Mouse (Mus musculus) stomach, embryonic 15.5 days (tissue): ENCODE results near the gene Znrd1as. TPM values are rescaled to one million over a fixed set of nuclear protein-coding genes. Genes with fewer than 3 reads are reported as not detected.
A peak's percentile ranks its signal among the peaks of the same experiment; 100 is the strongest.
"Not testable (repeated sequence)": the region's sequence is repeated elsewhere in the genome, so short reads cannot be mapped to it uniquely, and the experiment has no call there.

Source experiments
- ATAC-seq: fragments of 200-750 bp; cut with Nextera tagmentation; 2 replicates; pipeline ENCODE4 v1.8.0; 2017; ENCODE audit warnings: low read depth, moderate number of reproducible peaks, moderate TSS enrichment; ENCODE audit not compliant: insufficient read depth, low FRiP score
- H3K27ac ChIP-seq: fragments of 300-500 bp; sonication (generic); 2 replicates; pipeline ENCODE4 v1.5.1; 2015; ENCODE audit warnings: mild to moderate bottlenecking, inconsistent platforms
- H3K27me3 ChIP-seq: fragments of 300-500 bp; sonication (generic); replicated peaks from 2 replicates; pipeline ENCODE4 v1.6.1; 2015; ENCODE audit warnings: inconsistent platforms
- H3K36me3 ChIP-seq: fragments of 300-500 bp; sonication (generic); 2 replicates; pipeline ENCODE4 v1.6.1; 2015; ENCODE audit warnings: inconsistent platforms
- H3K4me1 ChIP-seq: fragments of 300-500 bp; sonication (generic); 2 replicates; pipeline ENCODE4 v1.6.1; 2015; ENCODE audit warnings: inconsistent platforms
- H3K4me2 ChIP-seq: fragments of 300-500 bp; sonication (generic); 2 replicates; pipeline ENCODE4 v1.6.1; 2015; ENCODE audit warnings: mild to moderate bottlenecking, inconsistent platforms
- H3K4me3 ChIP-seq: fragments of 300-500 bp; sonication (generic); replicated peaks from 2 replicates; pipeline ENCODE4 v1.5.1; 2015; ENCODE audit warnings: inconsistent platforms
- H3K9ac ChIP-seq: fragments of 300-500 bp; sonication (generic); 2 replicates; pipeline ENCODE4 v1.6.1; 2015; ENCODE audit warnings: inconsistent platforms
- H3K9me3 ChIP-seq: fragments of 300-500 bp; sonication (generic); 2 replicates; pipeline ENCODE4 v1.6.1; 2016; ENCODE audit warnings: inconsistent platforms
- WGBS: fragments of 180-500 bp; shearing (Covaris S2); methylation state at CpG from one replicate; pipeline ENCODE4 v1.1.7; 2015; 5-methylcytosine and 5-hydroxymethylcytosine counted together
- polyA plus RNA-seq: library from polyadenylated mRNA; unstranded; fragments of >200 nt; fragmentation: Nextera tagmentation; extraction: Ambion mirVana; gene quantifications from 2 replicates; pipeline ENCODE4 v1.2.1, GENCODE M21; 2015

The Znrd1as gene
- polyA plus RNA-seq, 1 experiment from 2014 or later: 6.1 TPM

DNA sequence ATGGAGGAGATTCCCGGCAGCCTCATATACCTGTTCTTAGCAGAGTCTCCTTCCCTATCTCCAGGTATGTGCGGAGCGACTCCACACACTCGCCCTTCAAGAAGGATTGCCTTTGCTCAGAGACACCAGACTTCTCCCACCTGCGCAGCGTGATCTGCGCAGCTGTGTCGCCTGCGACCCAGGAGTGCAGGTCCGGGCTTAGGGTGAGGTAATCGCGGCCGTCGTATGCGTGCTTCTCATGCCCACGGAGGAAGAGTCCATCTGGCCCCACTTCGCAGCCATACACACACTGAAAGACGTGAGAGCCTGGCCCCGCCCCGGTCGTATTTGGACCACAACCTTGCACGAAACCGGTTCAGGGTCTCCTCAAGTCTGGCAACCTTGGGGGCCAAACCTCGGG, 30.1 kb downstream of the Znrd1as start:
- H3K9me3 ChIP-seq: no peaks in the 10 kb centered on the region
- no peak overlapping the region for H3K9ac ChIP-seq
- H3K4me3 ChIP-seq: peak overlapping the region; percentile 14; the same call in 1 of the 2 replicates
- 11% methylated on average over 24 of the region's 24 CpGs for WGBS
- H3K27me3 ChIP-seq: peaks cover 18% of the 10 kb centered on the region; the same call in 1 of the 2 replicates
- no peaks in the 10 kb centered on the region for H3K4me1 ChIP-seq
- no peak for ATAC-seq
- no peaks in the 10 kb centered on the region for H3K36me3 ChIP-seq
- peak overlapping the region; percentile 39 for H3K4me2 ChIP-seq
- H3K27ac ChIP-seq: no peak overlapping the region

DNA sequence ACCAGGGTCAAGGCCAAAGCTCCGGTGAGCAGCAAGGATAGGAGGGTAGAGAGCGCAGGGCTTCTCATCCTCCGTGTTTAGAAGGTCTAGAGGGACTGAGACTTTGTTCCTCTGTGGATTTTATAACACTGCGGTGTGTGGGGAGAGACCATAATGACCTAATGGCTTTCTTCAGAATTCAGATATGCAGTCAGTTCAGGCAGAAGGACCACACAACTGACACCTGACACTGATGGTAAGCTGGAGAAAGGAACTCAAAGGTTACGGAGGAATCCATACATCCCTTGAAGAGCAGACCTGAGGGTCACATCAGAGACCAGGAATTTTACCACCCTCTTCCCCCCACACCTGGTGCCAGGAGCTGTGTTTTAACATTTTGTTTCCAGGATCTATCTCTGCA, 31.0 kb downstream of the Znrd1as start, which contains the start of gene H2-M5:
Gene H2-M5, minus strand, starts transcription at position 101 of the 400 bp plus-strand sequence.
- Histone ChIP-seq H3K4me2 (peak within 1 kb of the TSS; percentile 39), H3K4me1 (no peaks in the 10 kb centered on the region), H3K27me3 (peaks cover 18% of the 10 kb centered on the region; the same call in 1 of the 2 replicates), H3K27ac (no peak within 1 kb of the TSS), H3K9ac (no peak within 1 kb of the TSS), H3K9me3 (no peaks in the 10 kb centered on the region), H3K36me3 (no peaks in the 10 kb centered on the region), H3K4me3 (peak within 1 kb of the TSS; percentile 14; the same call in 1 of the 2 replicates)
- no peak; the same call in 1 of the 2 replicates for ATAC-seq
- 28% methylated on average over 5 of the region's 5 CpGs for WGBS

- H3K9ac ChIP-seq, H3K4me1 ChIP-seq, H3K4me2 ChIP-seq, H3K27ac ChIP-seq, H3K4me3 ChIP-seq, H3K36me3 ChIP-seq, ATAC-seq, H3K9me3 ChIP-seq: not testable (repeated sequence)
- H3K27me3 ChIP-seq: peaks cover 18% of the 10 kb centered on the region; the same call in 1 of the 2 replicates
- 87% methylated on average over 6 of the region's 6 CpGs for WGBS
Measured at GRCm38 (mm10) chr17:36990630-36991029, 32.2 kb downstream of the Znrd1as start.

DNA sequence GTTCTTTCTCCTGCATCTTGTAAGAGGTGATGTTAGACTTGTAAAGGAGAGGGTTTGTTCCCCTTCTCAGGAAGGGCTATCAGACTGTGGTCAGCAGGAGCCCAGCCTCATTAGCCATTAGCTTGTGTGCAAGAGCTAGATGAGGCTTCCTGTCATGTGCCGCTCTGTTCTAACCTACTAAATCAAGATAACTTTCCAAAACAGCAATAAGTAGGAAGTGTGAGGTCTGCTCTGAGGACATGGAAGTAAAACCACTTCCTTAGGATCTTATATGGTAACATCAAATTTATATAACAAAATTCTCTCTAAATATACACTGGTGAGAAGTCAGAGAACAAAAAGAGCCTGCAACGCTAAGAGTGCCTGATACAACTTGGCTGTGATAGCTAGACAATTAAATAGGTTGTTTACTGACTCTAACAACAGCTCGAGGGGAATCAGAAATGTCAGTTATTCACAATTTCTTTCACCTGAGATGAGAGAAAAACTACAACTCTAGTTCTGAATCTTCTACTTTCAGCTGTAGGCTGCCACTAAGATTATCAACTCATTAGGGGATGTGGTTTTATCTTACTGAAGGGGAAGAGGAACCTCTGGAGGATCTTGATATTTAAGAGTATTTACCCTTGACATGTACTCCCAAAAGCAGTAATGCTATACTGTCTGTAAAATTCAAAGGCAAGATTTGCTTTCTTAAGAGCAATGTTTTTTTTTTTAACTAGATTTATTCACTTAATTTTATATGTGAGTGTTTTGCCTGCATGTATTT, 34.1 kb downstream of the Znrd1as start:
- Histone ChIP-seq H3K4me2 (no peak overlapping the region), H3K27ac (no peak overlapping the region), H3K4me3 (no peak overlapping the region), H3K27me3 (peaks cover 13% of the 10 kb centered on the region; the same call in 1 of the 2 replicates), H3K4me1 (no peaks in the 10 kb centered on the region), H3K9ac (no peak overlapping the region), H3K9me3 (no peaks in the 10 kb centered on the region), H3K36me3 (no peaks in the 10 kb centered on the region)
- 65% methylated on average over 3 of the region's 3 CpGs for WGBS
- ATAC-seq: no peak

DNA sequence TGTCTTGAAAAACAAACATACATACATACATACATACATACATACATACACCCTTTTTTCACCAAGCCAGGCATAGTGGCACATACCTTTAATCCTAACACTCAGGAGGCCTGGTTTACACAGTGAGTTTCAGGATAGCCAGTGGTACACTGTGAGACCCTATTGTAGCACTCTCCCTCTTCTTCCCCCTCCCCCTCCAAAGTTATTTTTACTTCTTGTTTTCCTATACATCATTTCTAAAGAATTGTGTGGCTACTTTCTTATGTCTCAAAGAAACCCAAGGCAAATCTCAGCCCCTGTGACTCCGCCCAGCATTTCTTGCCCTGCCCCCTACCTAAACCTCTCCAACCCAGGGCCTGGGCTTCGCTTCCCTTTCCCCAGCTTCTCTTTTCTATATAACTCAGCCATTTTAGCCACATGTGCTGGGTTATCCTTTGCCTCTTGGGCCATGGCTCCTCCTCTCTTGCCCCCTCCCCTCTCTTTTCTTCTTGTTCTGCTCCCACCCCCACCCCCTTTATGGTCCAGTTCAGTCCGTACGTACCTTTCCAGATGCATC, 35.5 kb downstream of the Znrd1as start:
- Histone ChIP-seq H3K27ac (no peak overlapping the region), H3K4me1 (no peaks in the 10 kb centered on the region), H3K4me2 (no peak overlapping the region), H3K36me3 (no peaks in the 10 kb centered on the region), H3K9ac (no peak overlapping the region), H3K4me3 (no peak overlapping the region), H3K9me3 (no peaks in the 10 kb centered on the region), H3K27me3 (peaks cover 5% of the 10 kb centered on the region; the same call in 1 of the 2 replicates)
- no peak for ATAC-seq
- WGBS: 90% methylated on average over 4 of the region's 4 CpGs

DNA sequence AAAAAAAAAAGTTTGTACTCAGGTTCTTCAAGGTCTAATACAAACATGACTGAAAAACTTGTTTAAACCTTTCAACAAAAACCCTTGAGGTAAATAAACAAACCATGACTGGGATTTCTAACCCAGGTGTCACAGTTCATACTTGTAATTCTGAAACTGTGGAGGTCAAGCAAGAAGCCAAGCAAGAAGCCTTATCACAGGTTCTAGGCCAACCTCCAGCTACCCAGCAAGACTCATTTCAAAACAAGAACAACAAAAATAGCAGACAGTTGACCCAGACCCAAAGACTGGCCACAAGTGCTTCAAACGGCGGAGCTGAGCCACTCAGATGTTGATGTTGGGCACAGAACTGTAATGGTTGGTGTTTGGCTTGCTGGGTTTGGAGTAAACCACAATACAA, 36.1 kb downstream of the Znrd1as start:
- Histone ChIP-seq H3K4me2 (no peak overlapping the region), H3K9me3 (no peaks in the 10 kb centered on the region), H3K4me3 (no peak overlapping the region), H3K27ac (no peak overlapping the region), H3K4me1 (no peaks in the 10 kb centered on the region), H3K27me3 (peaks cover under 1% of the 10 kb centered on the region; the same call in 1 of the 2 replicates), H3K9ac (no peak overlapping the region), H3K36me3 (no peaks in the 10 kb centered on the region)
- no peak for ATAC-seq
- WGBS: 93% methylated on average over 2 of the region's 2 CpGs

DNA sequence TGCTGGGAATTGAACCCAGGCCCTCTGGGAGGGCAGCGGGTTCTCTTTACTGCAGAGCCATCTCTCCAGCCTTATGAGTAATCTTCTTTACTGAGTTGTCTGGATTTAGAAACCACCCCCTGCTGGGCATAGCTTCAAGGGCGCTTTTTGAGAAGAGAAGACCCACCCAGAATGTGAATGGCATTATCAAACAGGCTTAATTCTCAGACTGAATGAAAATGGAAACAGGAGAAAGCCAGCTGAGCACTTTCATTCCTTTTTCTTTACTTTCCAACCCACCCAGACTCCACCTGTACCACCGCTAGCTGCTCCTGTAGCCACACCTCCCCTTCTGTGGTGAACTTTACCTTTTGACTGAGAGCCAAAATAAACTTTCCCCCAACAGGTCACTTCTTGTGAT, 37.1 kb downstream of the Znrd1as start:
- Histone ChIP-seq H3K4me3 (no peak overlapping the region), H3K27me3 (no peaks in the 10 kb centered on the region), H3K36me3 (no peaks in the 10 kb centered on the region), H3K9me3 (no peaks in the 10 kb centered on the region), H3K9ac (no peak overlapping the region), H3K4me2 (no peak overlapping the region), H3K4me1 (no peaks in the 10 kb centered on the region), H3K27ac (no peak overlapping the region)
- WGBS: 48% methylated on average over 3 of the region's 3 CpGs
- ATAC-seq: no peak

DNA sequence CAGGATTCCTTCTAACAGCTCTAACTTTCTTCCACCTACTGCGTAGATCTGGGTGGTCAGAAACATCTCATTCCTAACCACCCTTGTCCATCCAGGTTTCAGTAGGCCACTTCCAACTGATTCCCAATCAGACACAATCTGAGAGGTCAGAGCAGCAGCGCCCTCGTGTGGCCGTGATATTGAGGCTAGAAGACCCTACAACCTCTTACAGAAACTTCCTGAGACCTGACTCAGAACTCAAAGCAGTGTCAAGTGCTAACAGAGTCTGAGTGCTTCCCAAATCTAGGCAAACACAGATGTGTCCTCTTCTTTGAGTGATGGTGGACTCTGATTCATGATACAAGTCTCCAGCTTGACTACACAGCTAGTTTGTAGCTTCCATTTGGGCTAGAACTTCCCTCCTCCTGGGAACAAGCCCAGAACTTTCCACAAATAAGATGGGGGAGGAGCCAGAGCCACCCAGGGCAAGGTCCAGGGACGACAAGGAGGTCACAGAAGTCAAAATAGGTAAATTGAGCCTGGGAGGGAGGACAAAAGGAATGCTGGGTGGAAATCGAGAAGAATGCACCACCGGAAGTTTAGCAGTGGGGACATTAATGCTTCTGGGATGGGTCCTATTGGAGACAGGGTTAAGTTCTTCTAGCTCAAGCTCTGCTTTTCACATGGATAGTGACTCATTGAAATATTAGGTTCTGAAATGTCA, 38.8 kb downstream of the Znrd1as start:
- WGBS: 21% methylated on average over 7 of the region's 7 CpGs
- no peaks in the 10 kb centered on the region for H3K9me3 ChIP-seq

DNA sequence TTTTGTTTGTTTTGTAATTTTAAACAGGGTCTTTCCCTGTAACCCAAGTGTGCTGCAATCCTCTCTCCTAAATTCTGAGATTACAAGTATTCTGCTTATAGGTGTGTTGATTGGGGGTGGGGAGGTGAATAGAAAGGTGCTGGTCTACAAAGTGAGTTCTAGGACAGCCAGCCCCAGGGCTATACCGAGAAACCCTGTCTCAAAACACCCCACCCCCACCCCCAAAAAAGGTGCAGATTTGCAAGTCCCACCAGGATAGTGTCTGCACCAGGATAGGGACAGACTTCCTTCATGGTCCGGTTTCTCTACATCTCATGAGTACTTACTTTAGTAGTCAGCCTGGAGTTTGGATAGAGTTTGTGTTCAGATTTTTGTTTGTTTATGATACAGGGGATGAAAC, 40.1 kb downstream of the Znrd1as start:
- Histone ChIP-seq H3K36me3 (no peaks in the 10 kb centered on the region), H3K4me2 (no peak overlapping the region)
- WGBS: 58% methylated on average over 2 of the region's 2 CpGs

More for the DNA sequence above, 38.8 kb downstream of the Znrd1as start:
- Histone ChIP-seq H3K27ac (no peak overlapping the region), H3K9ac (no peak overlapping the region), H3K4me2 (no peak overlapping the region), H3K27me3 (no peaks in the 10 kb centered on the region), H3K36me3 (no peaks in the 10 kb centered on the region), H3K4me1 (no peaks in the 10 kb centered on the region), H3K4me3 (no peak overlapping the region)
- no peak for ATAC-seq

DNA sequence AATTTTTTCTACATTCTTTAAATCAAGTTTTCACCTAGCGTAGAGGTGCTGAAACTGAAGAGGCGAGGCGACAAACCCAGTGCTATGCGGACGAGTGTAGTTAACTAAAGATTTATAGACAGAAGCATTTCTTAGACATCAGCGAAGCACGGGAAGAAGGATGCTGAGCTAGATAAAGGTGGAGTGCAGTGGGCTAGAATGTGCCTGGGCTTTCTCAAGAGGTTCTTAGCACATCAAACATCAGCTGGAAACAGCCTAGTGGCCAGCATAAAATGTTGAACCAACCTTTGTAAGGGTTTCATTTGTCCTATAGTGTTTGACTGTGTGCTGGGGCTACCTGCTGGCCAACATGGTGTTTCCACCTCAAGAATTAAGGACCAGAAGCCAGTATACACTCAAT, 42.5 kb downstream of the Znrd1as start, which contains the start of gene Zfp57:
Gene Zfp57, plus strand, starts transcription at position 301 of the 400 bp plus-strand sequence.
- Histone ChIP-seq H3K4me3 (peak within 1 kb of the TSS; percentile 66), H3K4me1 (peaks cover 5% of the 10 kb centered on the region; the same call in 1 of the 2 replicates), H3K9ac (no peak within 1 kb of the TSS), H3K27me3 (no peaks in the 10 kb centered on the region), H3K4me2 (peak within 1 kb of the TSS; percentile 93), H3K27ac (no peak within 1 kb of the TSS), H3K9me3 (no peaks in the 10 kb centered on the region), H3K36me3 (no peaks in the 10 kb centered on the region)
- ATAC-seq: no peak
- 88% methylated on average over 7 of the region's 7 CpGs for WGBS

More for the DNA sequence above, 40.1 kb downstream of the Znrd1as start:
- Histone ChIP-seq H3K27me3 (no peaks in the 10 kb centered on the region), H3K4me1 (peaks cover 5% of the 10 kb centered on the region; the same call in 1 of the 2 replicates), H3K27ac (no peak overlapping the region), H3K9ac (no peak overlapping the region), H3K9me3 (no peaks in the 10 kb centered on the region), H3K4me3 (no peak overlapping the region)
- ATAC-seq: no peak

DNA sequence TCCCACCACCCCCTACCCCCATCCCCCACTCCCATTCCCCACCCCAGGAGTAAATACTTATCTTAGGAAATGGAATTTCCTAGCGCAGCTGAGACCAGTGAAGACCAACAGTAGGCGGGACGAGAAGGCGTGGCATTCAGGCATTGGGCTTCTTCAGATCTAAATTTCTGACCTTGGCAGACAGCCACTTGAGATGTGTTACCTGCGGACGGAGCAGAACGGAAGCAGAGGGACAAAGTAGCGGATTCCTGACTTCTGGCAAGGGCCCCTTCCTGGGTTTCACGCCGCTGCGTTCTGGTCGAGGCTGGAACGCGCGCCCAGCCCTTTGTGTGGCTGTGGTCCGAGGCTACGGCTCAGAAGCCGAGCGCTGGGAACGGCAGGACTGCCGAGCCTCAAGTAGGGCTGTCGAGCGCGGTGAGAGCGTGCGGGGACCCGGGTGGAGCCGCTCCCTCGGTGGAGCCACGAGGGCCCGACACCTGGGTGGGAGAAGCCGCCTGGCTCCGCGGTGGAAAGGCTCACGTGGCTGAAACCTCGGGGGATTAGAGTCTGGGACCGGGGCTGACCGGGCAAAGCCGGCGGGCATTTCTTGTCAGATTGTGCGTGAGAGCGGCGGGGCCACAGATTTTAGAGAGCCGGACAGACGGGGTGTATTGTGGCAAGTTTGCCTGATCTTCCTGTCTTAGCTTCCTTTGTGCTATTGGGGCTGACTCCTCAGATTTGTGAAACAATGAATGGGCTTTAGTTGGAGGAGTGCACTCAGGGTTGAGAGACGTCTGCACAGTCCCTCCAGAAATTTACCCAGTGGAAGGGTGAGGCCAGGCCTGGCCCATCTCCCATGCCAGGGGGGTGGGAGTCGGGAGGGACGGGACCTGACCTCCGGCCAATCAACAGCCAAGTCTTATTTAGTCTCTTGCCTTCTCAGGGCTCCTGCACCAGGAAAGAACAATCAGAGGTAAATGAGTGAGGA, 44.3 kb downstream of the Znrd1as start:
- Histone ChIP-seq H3K4me1 (peaks cover 5% of the 10 kb centered on the region; the same call in 1 of the 2 replicates), H3K4me3 (peak overlapping the region; percentile 66), H3K4me2 (peak overlapping the region; percentile 93), H3K9me3 (no peaks in the 10 kb centered on the region), H3K36me3 (peaks cover 5% of the 10 kb centered on the region; the same call in 1 of the 2 replicates), H3K27me3 (no peaks in the 10 kb centered on the region), H3K9ac (peak overlapping the region; percentile 85), H3K27ac (peak overlapping the region; percentile 88)
- 1% methylated on average over 49 of the region's 49 CpGs for WGBS
- ATAC-seq: peak; percentile 80
